17 mouse cellular contexts compared by ENCODE assay signal in genomic region chr16:8994521-8994920, GRCm38 (mm10).
DNase-seq lines count a peak whose midpoint lies in the region; TF ChIP-seq lines count a peak whose summit lies in the region.
"Had no signal": no experiment of that assay in that cellular context is flagged by ENCODE, and none has a peak within 500 bp of the region (broad histone marks: within the 10 kb centered on the region; RNA-seq: fewer than 3 reads in every experiment).

No protein-coding gene starts in this region.

- no peak for DNase-seq in layer of hippocampus, adult 2 months (ENCODE audit: low spot score in 2 of 2)
- no peak for DNase-seq in layer of hippocampus, adult 8-10 months (ENCODE audit: low spot score in 2 of 2)
- peak; percentile 76 for DNase-seq in brain, adult 2 months (ENCODE audit: low read depth, low spot score)
- DNase-seq in telencephalon, adult 2 months (ENCODE audit: low read depth, low spot score) = peak; percentile 61
- DNase-seq in gastrocnemius, postnatal 10 days = no peak
- DNase-seq: adrenal gland, adult 2 months; adrenal gland, postnatal 10 days; adrenal gland, postnatal 25 days; cerebellum, adult 11-12 months; cerebellum, adult 2 months; cerebellum, adult 9-10 months; cerebellum, postnatal 25 days had no signal

- no peak overlapping the region for H3K4me3 ChIP-seq in layer of hippocampus, adult 2 months
- H3K4me3 ChIP-seq: embryonic facial prominence, embryonic 10.5 days; embryonic facial prominence, embryonic 12.5 days; erythroblast, embryonic 14.5 days; forebrain, embryonic 10.5 days; forebrain, embryonic 12.5 days had no signal

- H3K27ac ChIP-seq in layer of hippocampus, adult 2 months = peak overlapping the region; percentile 88
- H3K27ac ChIP-seq: embryonic facial prominence, embryonic 10.5 days; embryonic facial prominence, embryonic 12.5 days; forebrain, embryonic 10.5 days; forebrain, embryonic 12.5 days had no signal

- TF ChIP-seq CTCF in layer of hippocampus, adult 2 months (conservative IDR thresholded peaks at IDR 0.05) = no peak

Comparison
In these comparisons a context has a peak if more than half of its experiments do, and no peak if none do; other contexts are left out.
1. DNase-seq: peak in brain, adult 2 months (single experiment) and telencephalon, adult 2 months (single experiment); none in layer of hippocampus, adult 2 months (0 of 2), layer of hippocampus, adult 8-10 months (0 of 2) and gastrocnemius, postnatal 10 days (single experiment).